Mouse (Mus musculus): ENCODE measurements at regions not wholly inside any gene's neighbourhood (a gene's known extent, or its start where the extent isn't known, plus 50 kb on each side); places are given as distances from the start of the nearest gene placed in this dataset.

- DNase-seq (ENCODE audit: low spot score in 2 of 2) = peak in 1 of 2 experiments; percentile 37
These were observed 63.9 kb upstream of the Ldlrad3 start for GRCm38 (mm10) chr2:102250101-102250500.

DNA sequence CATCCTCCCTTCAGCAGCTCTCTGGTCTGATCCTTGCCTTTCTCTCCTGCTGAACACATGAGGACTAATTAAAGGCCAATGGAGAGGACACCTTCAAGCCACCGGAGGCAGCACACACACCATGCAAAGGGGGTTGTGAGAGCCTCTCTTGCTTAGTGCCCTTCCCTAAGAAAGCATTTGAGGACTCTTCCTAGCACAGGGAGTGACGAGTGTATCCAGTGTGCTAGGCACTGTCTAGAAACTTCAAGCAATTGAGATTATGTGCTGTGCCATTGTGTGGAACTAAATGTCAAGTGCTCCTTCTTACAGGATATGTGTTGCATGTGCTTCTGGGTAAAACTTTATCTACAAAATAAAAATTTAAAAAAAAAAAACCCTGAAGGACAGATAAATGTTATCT, 60.3 kb upstream of the Ldlrad3 start:
- no peak for DNase-seq (ENCODE audit: low spot score in 2 of 2)

DNA sequence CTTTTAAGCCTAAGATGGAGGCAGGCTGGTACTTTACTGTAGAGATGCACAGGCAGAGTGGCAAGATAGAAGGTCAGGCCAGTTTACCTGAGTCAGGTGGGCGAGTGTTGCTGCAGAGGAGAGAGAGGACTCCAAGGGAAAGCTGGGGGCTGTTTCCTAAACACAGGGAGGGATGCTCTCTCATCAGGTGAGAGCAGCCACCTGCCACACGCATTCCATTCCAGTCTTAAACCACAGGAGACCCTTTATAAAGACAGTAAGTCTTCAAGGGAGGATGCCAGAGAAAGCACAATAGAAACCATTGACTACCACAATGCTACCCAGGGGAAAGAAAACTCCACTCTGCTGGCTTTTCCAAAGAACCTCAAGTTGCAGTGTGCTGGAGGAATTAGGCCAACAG, 58.3 kb upstream of the Ldlrad3 start:
- no peak for DNase-seq (ENCODE audit: low spot score in 2 of 2)

- no peak for DNase-seq (ENCODE audit: low spot score in 2 of 2)
These were observed 55.4 kb upstream of the Ldlrad3 start for GRCm38 (mm10) chr2:102241626-102242025.

- no peak for DNase-seq (ENCODE audit: low spot score in 2 of 2)
These were observed 53.7 kb upstream of the Ldlrad3 start for GRCm38 (mm10) chr2:102239712-102240505.
